Mouse (Mus musculus): ENCODE results near the gene Pkp4.

DNA sequence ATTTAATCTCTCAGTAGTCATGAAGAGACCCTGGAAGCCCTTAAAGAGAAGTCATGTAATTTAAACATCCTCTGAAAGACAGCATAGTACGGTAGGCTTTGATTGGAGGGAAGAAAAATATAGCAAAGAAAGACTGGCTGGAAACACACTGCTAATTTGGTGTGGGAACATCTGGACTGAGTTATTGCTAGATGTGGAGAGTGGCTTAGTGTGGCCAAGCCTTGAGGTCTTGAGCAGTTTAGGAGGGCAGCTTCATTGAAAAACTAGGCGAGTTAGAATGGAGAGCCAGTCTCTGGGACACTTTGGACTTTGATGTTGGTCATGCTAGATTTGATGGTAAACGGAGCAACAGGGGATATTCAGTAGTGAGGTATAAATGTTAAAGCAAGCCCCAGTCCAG lies 129.7 kb downstream of the Pkp4 start:
- TF ChIP-seq CHD2 (IDR thresholded peaks at IDR 0.05; ENCODE audit: low read depth, low read length), result no peak
- TF ChIP-seq ZC3H11A (IDR thresholded peaks at IDR 0.05; ENCODE audit: borderline replicate concordance, low read depth, low read length), result no peak
- no peak for TF ChIP-seq HCFC1 (IDR thresholded peaks at IDR 0.05; ENCODE audit: borderline replicate concordance, insufficient read depth, low read length)

All from ES-E14 (cell line).